Mouse (Mus musculus) spleen, adult 12 weeks (tissue): ENCODE measurements around the gene Foxn3.
A peak's percentile ranks its signal among the peaks of the same experiment; 100 is the strongest.

Source experiments
- DNase-seq: peaks from one replicate; pipeline ENCODE4 v3.0.0; 2022; ENCODE audit warnings: low spot score

The Foxn3 gene

DNA sequence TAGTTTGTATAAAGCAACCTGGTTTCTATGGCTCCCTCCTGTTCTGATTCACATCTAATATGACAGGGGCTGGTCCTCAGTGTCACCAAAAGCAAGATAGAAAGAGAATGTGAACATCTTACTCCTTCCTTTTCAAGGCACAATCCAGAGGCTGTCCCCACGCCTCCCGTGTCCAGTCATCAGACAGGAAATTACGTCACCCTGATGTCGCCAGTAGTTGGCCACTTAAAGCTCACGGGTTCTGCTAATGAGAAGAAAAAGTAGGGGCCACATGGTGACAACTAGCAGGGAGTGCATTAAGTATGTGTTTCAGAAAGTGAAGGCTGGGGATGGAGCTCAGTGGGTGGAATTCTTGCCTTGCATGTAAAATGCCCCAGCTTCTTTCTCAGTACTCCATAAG, 99.1 kb downstream of the Foxn3 start:
- no peak for DNase-seq

DNA sequence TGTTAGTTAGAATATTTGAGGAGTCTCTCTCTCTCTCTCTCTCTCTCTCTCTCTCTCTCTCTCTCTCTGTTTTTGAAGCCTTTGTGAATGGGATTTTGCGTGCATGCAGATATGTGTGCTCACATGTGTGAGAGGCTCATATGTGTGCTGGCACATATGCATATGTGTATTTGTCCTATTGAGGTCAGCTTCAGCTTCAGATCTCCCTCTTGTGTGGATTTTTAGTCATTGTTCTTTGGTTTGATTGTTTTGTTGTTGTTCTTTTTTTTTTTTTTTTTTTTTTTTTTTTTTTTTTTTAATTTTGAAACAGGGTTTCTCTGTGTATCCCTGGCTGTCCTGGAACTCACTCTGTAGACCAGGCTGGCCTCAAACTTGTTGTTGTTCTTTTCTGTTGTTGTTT, 100.5 kb downstream of the Foxn3 start:
- DNase-seq, result no peak

DNA sequence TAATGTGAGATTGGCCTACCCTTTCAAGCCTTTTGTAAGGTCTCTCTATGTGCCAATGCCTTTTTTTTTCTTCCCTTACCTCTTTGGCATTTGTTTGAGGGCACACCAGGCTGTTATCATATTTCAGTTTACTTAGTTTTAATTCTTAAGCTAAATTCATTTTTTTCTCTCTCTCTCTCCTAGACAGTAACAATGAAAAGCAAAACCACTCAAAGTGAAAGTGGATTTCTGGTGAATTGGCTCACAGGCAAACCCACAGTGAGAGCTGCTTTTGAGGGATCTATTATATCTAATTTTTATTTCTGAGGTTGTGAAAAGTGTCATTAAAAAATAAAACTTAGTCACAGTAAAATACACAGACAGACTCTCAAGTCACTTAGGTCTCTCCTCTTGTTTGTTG, 101.1 kb downstream of the Foxn3 start:
- no peak for DNase-seq

- peak; percentile 56 for DNase-seq
Measured at GRCm38 (mm10) chr12:99457521-99458205, 105.7 kb downstream of the Foxn3 start.

DNA sequence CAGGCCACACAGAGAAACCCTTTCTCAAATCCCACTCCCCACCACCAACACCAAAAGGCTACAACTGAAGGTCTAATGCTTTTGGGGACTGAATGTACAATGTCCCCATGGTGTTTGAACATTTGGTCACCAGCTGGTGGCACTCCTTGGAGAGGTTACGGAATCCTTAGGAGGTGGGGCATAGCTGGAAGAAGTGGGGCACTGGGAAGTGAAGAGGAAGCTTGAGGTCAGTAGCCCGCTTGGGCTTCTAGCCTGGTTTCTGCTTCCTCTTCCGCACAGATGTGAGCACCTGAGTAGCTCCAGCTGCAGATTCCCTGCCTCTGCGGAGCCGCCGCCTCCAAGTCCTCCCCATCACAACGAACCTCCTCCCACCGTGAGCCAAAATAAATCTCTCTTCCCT, 107.8 kb downstream of the Foxn3 start:
- DNase-seq, result no peak

GRCm38 (mm10) chr12:99454394-99454793, 109.0 kb downstream of the Foxn3 start:
- DNase-seq, result no peak

DNA sequence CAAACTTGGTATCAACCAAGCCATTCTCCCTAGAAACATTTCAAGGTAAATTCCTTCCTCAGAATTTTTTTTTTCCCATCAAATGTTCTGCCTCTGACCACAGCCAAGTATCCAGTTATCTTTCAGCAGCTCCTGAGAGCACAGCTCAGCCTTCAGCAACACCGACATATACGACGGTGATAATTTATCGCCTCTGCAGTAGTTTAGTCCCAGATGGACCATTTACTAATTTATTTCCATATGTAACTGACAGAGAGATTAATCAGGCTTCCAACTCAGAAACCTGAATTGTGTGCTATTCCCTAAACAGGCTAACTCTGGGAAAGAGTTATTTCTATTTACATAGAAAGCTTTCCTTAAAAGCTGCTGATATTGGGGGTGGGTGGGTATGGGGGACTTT, 109.6 kb downstream of the Foxn3 start:
- DNase-seq, result no peak

DNA sequence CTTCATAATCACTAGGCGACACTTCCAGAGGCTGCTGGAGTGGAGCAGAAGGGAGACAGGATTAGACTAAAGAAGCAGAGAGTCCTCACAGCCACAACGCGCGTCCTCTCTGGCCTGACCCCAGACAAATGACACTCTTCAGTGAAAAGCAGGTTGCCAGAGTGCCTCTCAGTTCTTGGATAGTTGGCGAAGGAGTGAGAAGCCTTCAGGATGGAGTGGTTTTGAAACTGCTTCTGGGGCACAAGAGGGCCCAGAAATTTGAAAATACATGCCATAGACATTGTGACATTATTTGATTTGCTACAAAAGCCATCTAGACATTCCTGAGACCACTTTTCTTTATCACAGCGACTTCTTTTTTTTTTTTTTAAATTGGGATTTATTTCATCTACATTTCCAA, 113.3 kb downstream of the Foxn3 start:
- no peak for DNase-seq

DNA sequence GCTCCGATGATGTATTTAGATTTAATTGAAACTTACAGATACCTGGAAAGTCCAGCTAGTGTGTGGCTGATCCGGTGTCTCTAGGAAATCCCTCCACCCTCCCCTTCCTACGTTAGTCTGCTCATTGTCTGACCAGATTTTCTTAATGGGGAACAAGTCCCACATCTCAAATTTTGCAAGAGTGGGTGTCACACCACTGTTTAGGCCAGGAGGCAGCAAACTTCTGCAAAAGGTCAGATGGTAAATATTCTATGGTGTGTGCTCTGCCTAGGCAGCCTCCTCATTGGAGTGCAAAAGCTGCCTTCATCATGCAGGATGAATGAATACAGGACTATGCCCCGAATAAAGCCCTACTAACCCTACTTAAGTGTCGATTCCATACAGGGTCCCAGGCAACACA, 115.6 kb downstream of the Foxn3 start:
- no peak for DNase-seq

- DNase-seq, result no peak
Measured at GRCm38 (mm10) chr12:99445018-99445674, 118.2 kb downstream of the Foxn3 start.

DNA sequence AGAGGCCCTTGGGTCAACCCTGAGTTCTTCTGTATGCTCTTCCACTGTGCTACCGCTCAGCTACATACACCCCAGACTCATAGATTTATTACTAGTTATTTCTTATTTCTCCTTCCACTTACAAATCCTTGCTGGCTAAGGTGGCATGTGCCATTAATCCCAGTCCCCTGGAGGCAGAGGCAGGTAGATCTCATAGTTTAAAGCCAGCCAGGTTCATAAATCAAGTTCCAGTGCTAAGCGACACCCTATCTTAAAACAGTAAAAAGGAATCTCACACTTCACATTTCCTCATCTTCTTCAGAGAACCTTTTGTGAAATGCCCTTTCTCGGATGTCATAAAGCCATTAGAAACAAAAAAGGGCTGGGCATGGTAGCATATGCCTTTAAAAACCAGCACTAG, 120.6 kb downstream of the Foxn3 start:
- no peak for DNase-seq

DNA sequence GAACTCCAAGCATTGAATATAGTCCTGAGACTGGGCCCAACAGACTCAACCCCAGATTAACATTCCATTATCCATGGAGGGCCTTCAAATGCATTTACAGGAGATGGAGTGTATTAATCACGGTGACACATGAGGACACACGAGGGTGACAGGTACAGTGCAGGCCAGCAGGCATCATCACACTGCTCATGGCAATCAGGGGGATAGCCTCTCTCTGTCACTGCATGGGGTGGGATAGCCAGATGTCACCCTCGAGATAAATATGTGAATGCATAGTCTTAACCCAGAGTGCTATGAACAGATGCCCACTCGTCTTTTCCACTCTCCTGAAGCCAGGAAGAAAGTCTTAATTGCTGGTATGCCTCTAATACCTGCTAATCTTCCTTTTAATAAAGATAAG, 122.4 kb downstream of the Foxn3 start:
- no peak for DNase-seq

- DNase-seq, result no peak
Measured at GRCm38 (mm10) chr12:99440022-99440421, 123.4 kb downstream of the Foxn3 start.

- no peak for DNase-seq
Measured at GRCm38 (mm10) chr12:99435189-99435588, 128.2 kb downstream of the Foxn3 start.

- no peak for DNase-seq
Measured at GRCm38 (mm10) chr12:99433402-99433801, 130.0 kb downstream of the Foxn3 start.

- DNase-seq, result no peak
Measured at GRCm38 (mm10) chr12:99431541-99431940, 131.8 kb downstream of the Foxn3 start.

- DNase-seq, result no peak
Measured at GRCm38 (mm10) chr12:99430992-99431391, 132.4 kb downstream of the Foxn3 start.

- no peak for DNase-seq
Measured at GRCm38 (mm10) chr12:99429101-99429500, 134.3 kb downstream of the Foxn3 start.

GRCm38 (mm10) chr12:99426207-99426916, 137.0 kb downstream of the Foxn3 start:
- DNase-seq, result no peak

- no peak for DNase-seq
Measured at GRCm38 (mm10) chr12:99419396-99419760, 144.0 kb downstream of the Foxn3 start.

DNA sequence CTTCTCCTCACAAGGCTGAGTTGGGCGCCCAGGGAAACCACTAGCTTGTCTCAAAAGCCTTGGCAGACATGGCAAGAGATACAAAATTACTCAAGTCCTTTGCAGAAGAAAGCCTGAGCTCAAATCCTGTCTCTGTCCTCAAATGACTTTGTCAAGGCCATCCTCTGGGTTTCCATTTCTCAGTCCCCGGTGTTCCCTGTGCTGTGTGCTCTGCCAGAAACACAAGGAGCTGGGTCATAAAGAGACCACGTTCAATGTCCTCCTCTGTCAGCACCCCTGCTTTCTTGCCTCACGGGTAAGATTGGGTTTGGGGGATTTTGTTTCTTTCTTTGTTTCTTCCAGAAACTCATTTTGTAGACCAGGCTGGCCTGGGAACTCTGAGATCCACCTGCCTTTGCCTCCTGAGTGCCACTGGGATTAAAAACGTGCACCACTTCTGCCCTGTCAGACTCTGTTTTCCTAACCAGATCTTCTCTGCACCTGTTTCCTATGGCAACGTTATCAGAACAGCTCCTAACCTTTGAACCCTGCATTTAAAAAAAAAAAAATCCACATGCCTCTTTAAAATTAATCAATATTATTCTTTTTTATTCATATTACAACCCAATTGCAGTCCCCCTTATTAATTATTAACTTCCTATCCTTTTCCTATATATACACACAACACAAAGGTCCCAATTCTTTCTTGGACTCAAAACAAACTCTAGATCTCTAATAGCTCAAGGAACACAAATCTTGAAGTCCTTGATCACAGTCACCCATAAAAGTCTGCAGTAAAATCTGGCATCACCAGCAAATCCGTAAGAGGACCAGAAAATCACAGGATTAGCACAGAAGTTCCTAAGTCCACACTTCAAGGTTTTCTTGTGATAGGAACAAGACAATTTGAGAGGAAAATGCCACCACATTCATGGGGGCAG, 144.6 kb downstream of the Foxn3 start:
- no peak for DNase-seq

DNA sequence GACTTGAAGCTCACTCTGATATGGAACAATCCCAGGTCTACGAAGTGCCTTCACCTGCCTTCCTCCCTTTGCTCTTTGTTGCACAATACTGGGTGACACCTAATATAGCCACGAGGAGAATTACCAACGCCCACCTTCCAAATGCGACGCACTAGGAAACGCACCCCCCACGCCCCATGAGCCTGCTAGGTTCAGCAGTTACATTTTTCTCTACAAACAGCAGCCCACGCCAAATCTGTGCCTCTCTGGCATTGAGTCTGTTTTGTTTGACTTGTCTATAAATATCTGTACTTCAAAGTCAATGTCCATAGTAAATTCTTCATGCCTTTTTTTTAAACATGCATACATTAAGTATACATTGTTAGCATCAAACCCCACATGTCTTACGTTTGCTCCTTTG, 145.5 kb downstream of the Foxn3 start:
- no peak for DNase-seq
